Mouse (Mus musculus) spleen, postnatal 36 days (tissue): Measurements from ENCODE around the gene Upk1a.

Source experiments
- DNase-seq, 2 experiments: peaks; one replicate each; pipeline ENCODE4 v3.0.0; 2022; ENCODE audit warnings: low spot score in 2 of 2, mixed read lengths in 1 of 2

Gene Upk1a

DNA sequence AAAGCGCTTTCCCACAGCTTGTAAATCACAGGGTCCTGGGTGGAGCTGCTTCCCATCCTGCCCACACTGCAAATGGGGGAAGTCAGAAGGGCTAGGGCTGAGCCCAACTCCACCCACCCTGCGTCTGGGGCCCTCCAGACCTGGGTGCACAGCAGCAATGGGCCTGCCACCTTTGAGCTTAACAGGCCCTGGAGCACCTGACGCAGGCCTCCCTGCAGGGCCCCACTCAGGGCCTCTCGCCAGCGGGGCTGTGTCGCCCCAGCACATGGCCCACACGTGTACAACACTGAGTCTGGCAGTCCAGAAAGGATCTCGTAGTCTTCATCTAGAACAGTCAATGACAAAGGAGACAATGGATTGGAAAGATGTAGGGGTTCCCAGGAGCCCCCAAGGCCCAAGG is 32.7 kb downstream of the Upk1a start:
- DNase-seq, result no peak

- DNase-seq, result peak; percentile 52 to 67
Measured at GRCm38 (mm10) chr7:30572969-30573368, 39.7 kb downstream of the Upk1a start.

DNA sequence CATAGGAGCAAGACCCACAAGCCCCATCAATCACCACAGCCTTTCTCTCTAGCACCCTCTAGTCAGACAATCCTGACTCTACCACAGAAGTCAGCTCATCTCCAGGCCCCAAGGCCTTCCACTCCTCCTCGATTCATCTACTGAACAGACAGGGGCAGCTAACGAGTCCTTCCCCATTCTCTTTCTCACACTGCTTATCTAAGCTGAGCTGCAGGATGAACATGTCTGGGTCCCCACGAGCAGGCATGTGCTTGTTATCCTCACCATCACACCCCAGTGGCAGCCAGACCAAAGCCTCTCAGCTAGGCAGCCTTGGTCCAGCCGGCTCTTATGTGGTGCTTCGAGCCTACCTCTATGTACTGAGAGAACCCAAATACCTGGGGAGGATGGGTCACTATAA is 40.3 kb downstream of the Upk1a start:
- DNase-seq, result no peak

DNA sequence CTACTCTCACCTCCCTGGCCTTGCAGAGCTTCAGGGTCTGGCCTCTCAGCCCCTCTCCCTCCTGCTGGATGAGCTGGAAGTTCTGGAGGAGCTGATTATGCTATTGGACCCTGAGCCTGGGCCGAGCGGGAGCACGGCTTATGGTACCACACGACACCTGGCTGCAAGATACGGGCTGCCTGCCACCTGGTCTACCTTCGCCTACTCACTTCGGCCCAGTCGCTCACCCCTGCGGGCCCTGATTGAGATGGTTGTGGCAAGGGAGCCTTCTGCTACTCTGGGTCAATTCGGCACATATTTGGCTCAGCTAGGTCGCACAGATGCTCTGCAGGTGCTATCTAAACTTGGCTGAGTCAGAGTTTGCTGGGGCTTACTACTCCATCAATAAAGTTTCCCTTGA is 45.1 kb downstream of the Upk1a start:
- DNase-seq, result no peak

DNA sequence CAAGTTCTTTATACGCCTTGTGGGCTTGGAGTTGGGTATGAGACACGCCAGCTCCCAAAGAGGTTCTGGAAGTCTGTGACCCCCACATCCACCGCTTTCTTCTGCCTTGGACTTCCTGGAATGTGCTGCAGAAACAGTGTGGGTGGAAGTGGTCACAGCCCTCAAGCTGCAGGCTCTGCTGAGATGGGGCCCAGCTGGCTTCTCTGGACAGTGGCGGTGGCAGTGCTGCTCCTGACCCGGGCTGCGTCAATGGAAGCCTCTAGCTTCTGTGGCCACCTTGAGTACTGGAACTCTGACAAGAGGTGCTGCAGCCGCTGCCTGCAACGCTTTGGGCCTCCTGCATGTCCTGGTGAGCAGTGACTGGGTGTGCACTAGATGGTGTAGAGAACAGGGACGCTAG is 46.6 kb downstream of the Upk1a start:
- DNase-seq, result no peak

DNA sequence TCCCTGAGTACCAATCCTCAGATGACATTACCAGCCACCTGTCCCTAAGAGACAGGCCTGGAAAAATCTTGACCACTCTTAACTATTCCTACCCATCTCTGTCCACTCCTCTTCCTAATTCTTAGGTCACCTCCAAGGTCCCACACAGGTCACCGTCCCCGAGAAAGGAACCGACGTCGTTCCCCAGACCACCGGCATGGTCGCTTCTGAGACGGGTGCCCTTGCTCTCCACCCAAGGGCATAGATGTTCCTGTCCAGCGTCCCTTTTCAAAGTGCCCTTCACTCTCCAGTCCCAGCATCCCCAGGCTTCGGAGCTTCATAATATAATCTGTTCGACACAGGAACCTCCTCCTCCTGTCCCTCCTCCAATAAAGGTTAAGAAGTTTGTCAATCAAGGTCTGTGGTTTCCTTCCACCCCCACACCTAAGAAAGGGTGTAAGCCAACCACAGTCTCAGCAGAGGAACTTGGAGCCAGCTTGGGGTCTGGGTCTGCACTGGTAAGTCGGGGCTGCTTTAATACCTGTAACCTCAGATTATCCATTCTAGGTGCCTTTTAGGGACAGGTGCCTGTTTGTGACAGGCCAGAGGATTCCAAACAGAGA is 47.6 kb downstream of the Upk1a start, which contains the start of gene Igflr1:
Gene Igflr1, plus strand, starts transcription at position 458 of the 602 bp plus-strand sequence.
- DNase-seq, result no peak

- peak; percentile 48 to 58 for DNase-seq
Measured at GRCm38 (mm10) chr7:30563906-30564280, 48.8 kb downstream of the Upk1a start.

- peak; percentile 96 to 98 for DNase-seq
Measured at GRCm38 (mm10) chr7:30563117-30563905, 49.3 kb downstream of the Upk1a start, which contains the start of the genes U2af1l4, Gm49396 and Psenen. U2af1l4 (plus strand) TSS chr7:30563301. Gm49396 (plus strand) TSS chr7:30563344. Psenen (minus strand) TSS chr7:30563627.

GRCm38 (mm10) chr7:30562526-30563116 is 50.0 kb downstream of the Upk1a start:
- peak in 1 of 2 experiments; percentile 32 for DNase-seq

- no peak for DNase-seq
Measured at GRCm38 (mm10) chr7:30560296-30560695, 52.4 kb downstream of the Upk1a start.

- peak; percentile 97 to 98 for DNase-seq
Measured at GRCm38 (mm10) chr7:30559443-30559954, 53.1 kb downstream of the Upk1a start, which contains the start of gene Lin37. Lin37 (minus strand) TSS chr7:30559838.

- DNase-seq, result no peak
Measured at GRCm38 (mm10) chr7:30558656-30559442, 53.8 kb downstream of the Upk1a start.

- no peak for DNase-seq
Measured at GRCm38 (mm10) chr7:30557901-30558514, 54.6 kb downstream of the Upk1a start.

- DNase-seq, result no peak
Measured at GRCm38 (mm10) chr7:30556894-30557536, 55.6 kb downstream of the Upk1a start.

DNA sequence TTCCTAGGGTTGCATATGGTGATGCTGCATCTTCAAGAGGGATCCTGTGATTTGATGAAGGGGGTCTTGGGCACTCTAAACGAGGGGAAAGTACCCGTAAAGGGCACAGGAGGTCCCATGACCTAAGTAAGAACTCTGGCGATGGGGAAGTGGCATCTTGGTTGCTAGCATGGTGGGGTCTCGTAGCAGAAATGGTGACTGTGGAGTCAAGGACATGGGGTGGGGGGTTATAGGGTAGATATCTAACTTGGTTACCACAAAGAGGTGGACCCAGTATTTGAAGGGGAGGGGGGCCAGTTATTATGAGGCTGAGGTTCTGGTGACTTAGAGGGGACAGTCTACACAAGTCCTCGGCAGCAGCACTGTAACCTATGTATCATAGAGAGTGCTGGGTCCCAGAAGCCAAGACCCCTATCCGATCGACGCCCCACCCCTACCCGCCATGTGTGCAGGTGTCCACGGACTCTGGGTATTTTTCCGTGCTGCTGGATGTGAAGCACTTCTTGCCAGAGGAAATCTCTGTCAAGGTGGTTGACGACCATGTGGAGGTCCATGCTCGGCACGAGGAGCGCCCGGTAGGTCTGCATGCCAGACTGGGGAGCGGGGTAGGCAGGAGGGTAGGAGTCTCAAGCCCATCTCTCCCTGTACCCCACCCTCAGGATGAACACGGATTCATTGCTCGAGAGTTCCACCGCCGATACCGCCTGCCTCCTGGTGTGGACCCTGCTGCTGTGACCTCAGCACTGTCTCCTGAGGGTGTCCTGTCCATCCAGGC is 58.6 kb downstream of the Upk1a start:
- DNase-seq, result no peak
